Mouse (Mus musculus): Measurements from ENCODE around the gene Mctp2.

The Mctp2 gene

DNA sequence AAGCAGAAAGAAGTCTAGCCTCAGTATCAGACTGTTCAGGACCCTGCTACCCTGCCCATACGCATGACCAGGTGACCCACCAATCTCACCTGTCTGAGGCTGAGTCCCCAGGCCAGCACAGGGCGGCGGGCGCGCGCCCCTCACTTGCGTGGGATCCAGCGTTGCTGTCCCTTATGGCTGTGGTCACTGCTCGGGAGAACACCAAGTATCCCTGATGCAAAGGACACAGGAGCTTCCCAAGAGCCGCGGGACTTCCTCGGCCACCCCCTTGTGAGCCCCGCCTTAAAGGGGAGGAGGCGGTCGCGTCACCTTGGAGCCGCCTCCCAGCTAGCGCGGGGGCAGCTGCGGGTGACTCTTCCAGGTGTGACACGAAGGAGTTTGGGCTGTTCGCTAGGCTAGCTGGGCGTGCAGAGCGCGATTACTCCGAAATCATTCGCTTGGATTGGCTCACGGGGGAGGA, at the start of gene Mctp2:
Gene Mctp2 (minus strand): TSS at position 227 of the 460 bp plus-strand sequence.
- peak; percentile 9 to 13 for DNase-seq

DNA sequence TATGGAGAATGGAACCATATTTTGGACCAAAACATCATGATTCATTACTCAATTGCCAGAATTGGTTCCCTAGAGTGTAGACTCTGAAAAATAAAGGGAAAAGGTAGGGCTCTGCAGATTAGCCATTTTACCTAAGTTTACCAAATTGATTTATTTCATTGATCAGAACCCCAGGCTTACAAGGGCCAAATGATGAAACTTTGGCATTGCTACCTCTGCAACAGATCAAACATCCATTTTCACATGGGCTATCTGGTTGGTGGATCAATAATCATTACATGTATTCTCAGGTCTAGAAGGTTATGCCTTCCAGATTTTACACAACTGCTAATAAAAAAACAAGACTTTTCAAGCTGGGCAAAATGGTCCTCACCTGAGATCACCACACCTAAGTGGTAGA, 39.5 kb upstream of the Mctp2 start:
- no peak for DNase-seq

DNA sequence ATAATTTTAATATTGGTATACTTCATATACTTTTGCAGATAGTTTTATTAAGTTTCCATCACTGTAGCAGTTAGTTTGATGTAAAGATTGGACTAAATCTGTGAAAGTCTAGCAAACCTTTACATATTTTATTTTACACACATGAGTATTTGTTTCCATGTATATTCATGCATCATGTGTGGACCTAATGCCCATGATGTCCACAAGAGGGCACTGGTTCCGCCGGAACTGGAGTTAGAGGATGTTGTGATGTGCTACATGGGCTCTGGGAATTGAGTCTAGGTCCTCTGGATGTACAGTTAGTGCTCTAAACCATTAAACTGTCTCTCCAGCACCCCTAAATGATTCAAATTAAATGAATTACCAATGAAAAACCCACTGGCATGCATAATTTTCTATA, 37.3 kb upstream of the Mctp2 start:
- DNase-seq, result no peak

DNA sequence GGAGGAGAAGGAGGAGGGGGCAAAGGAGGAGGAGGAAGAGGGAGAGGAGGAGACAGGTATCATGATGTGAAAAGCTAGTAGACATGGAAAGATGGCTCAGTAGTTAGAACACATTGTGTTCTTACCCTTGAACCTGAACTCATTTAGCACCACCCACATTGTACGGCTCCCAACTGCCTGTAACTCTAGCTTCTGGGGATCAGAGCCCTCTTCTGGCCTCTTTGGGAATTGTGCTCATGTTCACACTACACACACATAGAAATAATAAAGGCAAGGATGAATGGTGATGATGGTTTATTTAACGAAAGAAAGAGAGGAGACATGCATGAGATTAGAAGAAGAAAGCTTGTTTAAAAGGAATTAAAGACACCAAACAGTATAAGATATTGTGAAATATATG, 36.4 kb upstream of the Mctp2 start:
- DNase-seq, result no peak

DNA sequence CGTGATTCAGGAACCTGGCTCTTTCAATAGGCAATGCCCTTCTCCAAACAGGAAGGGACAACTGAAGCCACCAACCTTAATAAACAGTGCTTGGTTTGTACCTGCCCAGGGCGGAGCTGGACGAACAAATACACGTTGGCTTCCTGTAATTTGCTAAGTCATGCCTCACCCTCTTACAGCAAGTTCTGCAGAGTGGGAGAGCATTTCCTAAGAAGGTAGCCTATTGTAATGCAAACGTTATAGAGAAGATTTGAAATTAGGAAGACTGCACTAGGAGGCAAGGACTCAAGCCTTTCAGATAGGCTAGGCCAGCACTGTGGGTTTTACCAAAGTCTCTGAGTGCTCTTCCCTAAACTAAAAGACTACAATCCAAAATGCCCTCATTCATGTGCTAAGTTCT, 19.6 kb upstream of the Mctp2 start:
- no peak for DNase-seq

DNA sequence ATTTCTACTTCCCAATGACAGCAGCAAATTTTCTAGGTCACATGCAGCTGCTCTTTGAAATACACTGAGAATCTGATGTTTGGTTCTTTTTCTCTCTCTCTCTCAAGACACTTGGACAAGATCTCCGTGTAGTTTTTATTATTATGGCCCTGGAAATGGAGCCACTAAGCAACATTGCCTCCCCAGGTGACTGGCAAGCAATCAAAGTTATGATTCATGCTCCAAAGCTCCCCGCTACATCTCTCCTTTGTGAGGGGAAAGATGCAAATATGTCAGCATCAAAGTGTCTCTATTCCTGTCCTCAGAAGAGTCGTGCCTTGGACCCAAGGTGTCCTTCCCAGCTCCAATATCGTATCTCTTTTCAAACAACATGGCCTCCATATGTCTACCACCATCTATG, 14.5 kb upstream of the Mctp2 start:
- DNase-seq, result peak; percentile 28 to 55

DNA sequence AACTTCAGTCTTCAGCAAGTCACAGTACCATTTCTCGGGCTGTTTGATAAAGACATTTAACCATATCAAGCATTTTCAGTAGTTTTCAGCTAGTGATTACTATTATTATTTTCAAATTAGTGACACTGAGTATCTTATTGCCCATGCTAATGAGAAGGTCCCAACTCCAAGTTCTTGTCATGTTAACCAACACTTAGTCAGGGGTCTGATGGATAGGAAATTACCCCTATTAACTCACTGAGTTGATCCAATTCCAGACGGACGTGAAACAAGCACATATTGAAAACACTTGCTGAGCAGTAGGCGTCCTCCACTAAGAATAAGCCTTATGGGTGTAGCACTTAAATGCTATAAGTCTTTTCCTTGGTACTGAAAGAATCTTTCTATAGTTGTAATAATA, 14.0 kb upstream of the Mctp2 start:
- DNase-seq, result no peak

DNA sequence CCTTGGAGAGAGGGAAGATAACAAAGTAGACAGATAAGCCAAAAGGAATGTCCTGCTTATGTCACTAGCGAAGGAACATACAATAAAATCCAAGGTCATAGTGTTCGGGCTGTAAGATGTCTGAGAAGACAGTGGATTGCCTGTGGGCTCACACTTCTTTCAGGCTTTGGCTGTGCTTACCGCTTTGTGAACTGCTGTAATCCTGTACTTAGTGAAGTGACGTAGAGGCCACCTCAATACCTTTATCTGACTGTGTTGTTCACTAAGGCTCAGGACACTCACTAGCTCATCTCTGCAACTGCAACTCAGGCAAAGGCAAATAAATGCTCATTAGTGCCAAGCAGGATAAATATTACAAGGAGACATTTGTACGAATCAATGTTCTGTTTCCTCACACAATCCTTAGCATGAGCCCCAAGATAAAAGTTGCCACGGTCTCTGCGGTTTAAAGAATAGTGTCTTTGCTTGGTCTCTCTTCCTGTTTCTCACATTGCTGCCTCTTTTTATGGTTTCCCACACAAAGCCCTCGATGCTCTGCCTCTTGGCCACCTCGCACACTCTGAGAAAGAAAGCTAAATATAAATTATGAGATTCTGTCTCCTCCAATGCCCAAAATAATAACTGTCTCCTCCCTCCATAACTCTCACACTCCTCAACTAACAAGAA, 8.1 kb upstream of the Mctp2 start:
- DNase-seq, result no peak

DNA sequence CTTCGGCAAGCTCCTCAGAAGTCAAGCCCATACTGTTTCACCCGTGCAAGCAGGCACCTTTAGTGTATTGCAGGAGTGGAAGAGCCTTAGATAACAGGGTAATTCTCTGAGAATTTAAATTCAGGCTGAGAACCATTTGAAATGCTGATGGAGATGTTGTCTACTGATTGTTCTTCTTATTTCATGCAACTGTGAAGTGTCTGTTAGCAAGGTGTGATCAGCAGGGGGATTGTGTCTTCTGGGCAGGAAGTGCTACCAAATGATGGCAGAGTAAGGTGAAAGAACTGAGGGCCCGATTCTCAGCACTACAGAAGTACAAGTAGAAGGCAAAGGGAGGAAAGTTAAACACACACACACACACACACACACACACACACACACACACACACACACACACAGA, 7.5 kb upstream of the Mctp2 start:
- DNase-seq, result no peak

DNA sequence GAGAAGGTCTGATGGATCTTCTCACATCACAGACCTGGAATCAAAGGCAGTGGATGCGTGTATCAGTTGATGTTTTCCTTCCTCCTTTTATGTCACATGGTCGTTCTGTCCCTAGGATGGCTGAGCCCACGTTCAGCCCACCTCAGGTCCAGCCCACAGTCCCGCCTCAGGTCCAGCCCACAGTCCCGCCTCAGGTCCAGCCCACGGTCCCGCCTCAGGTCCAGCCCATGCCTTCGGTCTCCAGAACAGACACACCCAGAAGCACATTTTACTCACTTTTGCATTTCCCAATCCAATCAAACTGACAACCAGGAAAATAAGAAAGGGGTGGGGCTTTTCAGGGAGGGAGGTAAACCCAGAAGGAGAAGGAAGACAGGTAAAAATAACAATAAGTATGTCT, 5.2 kb upstream of the Mctp2 start:
- no peak for DNase-seq

DNA sequence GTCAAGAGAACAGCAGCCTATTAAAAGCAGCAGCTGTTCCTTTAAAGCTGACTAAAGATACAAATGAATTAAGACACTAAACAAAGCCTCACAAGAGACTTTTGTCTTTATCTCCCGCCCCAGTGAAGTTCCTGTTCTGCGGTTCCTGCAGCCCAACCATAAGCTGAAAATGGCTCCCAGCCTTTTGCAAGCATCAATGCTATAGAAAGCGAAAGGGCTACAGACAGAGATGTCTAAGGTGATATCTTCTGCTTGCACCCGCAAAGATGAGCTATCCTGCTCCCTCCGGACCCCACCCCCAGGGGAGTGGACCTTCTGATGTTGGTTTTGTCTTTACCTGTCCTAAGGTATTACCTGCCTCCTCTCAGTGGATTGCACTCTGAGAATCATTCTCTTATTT, 1.7 kb upstream of the Mctp2 start:
- DNase-seq, result no peak

DNA sequence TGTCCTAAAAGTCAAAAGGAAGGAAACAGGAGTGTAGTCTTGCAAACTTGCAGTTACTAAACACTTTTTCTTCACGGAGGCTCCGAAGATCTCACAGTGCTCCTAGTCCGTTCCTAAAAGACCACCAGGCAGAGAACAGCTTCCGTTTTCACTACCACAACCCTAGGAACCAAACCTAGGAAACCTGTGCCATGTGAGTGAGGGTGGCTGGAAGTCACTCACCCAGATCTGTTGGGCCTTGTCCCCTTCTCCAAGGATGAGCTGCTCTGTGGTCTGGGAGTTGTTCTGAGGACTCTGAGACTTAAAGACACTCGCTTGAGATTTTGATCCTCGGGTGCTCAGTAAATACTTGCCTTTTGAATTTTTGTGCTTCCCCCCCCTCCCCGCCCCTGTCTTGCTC, 439 bp upstream of the Mctp2 start:
- DNase-seq, result no peak

DNA sequence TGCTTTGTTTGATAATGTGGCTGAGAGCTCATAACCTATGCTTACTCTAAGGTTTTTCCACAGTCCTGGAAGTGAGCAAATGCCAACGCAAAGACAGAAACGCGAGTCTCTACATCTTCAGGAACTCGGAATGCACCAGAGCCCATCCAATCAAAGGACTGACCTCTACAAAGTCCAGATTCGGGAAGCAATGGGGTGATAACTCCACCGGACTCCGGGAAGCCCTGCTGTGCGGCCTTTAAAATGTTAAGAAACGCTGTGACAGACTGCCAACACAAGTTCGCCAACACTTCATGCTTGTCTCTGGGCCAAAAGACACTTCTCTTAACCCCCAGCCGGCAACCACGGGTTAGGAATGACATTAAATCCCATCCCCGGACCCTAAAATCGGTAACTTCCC, 437 bp downstream of the Mctp2 start:
- DNase-seq, result peak; percentile 5 to 9

DNA sequence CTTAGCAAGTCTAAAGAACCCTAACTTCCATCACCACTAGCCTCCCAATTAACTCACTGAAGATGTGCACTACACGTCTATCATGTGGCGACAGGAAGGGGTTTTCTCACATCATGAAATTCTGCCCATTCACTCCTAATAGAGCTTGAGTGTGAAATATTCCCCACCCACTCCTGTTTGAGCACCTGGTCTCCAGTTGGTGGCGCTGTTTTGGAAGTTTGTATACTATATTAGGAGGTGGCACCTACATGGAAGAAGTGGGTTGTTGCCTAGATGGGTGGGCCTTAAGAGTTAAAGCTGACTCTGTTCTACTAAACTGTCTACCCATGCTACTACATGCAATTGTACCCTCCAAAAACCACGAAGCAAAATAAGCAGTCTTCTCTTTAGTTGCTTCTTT, 4.7 kb downstream of the Mctp2 start:
- DNase-seq, result no peak

DNA sequence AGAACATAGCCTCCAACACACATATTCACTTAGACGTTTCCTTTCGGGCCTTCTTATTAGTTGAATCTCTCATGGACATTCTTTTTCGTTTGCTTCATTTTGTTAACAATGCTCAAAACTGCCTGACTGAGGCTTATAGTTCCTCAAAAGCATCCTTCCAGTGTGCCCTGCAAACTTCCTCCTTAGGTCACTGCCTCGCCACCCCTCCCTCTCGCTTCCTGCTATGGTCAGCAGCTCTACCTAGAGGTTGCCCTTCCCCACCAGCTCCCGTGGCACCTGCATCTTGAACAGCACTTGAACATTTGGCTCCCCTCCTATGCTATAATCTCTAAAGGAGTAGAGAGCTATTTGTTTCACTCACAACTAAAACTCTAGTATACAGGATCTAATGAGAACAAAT, 6.7 kb downstream of the Mctp2 start:
- no peak for DNase-seq

DNA sequence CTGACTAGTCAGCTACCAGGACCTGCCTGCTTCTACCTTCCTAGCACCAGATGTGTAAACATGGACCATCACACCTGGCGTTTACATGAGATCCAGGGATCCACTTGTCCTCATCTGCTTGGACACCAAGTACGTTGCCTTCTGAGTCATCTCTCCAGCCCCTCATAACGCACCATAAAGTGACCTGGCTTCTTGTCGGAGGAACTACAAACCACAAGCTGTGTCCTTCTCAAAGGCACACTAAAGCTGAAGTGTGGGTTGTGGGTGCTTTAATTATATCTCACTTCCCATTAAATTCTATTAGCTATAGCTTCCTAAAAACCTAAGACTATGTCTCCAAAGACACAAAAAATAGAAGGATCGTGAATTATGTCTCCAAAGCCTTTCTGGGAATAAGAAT, 9.4 kb downstream of the Mctp2 start:
- no peak for DNase-seq

DNA sequence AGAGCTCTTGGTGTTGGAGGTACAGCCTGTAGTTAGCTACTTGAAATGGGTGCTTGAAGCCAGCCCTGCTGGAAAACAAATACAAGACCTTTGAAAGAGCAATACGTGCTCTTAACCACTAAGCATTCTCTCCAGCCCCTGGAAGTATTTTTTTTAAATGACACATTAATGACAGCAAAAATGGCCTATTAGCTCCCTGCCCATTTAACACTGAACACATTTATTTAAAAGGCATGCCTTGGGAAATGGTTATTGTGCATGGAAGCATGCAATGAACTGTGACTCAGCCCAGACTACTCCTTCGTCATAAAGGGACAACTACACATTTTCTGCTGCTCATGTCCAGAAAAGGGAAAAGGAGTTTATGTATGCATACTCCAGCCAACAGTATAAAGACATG, 10.2 kb downstream of the Mctp2 start:
- no peak for DNase-seq

DNA sequence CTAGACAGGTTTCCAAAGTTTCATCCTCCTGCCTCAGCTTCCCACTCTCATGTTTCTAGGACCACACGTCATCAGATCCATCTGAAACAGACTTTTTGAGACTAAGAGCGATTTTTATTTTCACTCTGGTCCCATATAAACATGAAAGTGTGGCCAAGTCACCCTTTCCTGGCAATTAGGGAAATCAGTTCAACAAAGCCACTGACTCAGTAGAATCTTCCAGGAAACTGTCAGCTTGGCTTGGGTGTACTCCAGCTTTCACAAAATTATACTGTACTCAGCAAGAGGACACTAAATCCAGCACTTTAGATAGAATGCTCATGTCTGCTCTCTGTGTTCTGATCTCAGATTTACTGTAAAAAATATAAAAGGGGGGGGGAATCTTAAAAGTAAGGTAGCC, 11.5 kb downstream of the Mctp2 start:
- no peak for DNase-seq

DNA sequence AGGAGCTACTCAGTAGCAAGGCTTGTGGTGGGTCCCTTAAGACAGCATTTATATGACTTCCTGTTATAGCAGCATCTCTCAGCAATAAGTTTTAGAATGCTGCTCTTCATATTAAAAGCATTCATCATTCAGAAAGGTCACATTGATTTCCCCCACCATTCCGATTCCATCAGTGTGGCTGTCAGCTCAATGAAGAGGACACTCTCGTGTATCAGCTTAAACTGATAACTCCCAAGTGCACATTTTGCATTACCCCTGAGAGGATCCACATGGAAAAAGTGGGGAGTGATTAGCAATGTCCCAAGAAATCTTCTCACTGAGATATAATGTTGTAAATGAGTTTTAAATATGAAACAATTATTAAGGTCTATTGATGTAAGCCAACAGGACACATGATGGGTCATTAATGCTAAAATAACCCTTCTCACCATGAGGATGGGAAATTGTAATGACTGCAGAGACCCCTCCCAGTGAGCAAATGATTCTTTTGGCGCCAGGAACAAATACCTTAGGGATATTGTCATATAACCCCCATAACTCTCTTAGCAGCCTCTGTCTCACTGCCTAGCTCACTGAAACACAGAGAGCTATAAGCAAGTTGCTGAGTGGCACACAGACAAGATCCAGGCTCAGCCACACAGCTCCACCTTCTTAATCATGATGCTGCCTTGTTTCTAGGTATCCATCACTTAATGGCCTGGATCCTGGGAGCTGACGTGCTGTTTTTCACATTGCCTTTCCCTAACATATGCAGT, 12.4 kb downstream of the Mctp2 start:
- DNase-seq, result no peak

DNA sequence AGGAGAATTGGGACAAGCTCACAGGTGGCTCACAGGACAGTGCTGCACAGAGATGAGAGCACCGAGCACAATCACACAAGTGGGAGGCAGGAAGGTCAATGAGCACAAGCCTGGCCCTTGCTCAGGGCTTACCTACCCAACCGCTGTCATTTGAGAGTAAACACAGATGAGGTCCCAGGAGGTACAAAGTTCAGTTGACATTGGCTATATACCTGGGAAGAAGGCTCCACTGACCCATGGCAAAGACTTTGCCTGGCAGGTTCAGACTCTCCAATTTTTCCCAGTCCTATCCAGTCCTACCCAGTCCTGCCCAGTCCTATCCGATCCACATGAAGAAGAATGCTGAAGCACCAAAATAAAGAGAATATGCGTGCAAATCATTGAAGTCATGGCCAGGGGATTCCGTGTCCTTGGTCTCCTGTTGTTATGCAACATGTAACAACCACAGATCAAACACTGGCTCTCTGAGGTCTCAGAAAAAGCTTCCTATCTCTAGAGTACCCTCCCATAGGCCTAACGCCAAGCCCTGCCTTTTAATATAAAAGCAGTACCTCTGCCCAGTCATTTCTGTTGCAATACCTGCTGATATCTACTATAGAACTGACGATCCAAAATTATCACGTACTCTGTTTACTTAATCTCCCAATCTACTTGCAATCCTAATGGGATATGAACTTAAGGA, 14.0 kb downstream of the Mctp2 start:
- DNase-seq, result no peak

DNA sequence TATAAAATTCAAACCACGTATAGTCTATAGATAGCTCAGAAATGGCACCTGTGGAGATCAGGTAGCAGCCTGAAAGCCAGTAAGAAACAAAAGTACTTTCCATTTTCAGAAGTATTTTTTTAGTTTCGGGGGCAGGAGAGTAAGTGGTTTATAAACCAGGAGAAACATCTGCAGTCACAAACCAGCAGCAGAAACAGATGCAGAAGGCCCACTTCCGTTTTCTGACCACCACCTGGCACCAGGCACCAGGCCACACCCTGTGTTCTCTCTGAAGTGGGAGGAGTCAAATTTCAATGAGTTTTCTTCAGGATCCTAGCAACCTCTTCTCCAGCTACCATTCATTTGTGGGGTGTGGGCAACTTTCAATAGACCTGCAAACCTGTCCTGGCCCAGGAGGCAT, 25.7 kb downstream of the Mctp2 start:
- no peak for DNase-seq

DNA sequence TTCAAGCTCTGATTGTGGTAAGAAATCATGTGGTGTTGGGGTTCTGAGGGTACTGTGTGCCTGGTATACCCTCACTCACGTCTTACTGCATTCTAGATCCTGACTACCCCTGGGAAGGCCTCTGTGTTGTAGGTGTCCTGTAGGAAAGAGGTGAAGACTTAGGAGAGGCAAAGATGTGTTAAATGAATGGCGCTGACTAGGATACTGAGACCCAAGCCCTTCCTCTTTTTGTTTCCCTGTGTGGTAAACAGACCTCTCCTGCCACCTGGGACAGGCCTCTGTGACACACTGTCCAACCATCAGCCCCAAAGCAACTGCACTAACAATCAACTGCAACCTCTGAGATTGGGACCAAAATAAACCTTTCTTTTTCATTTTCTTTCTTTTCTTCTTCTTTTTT, 28.0 kb downstream of the Mctp2 start:
- no peak for DNase-seq

DNA sequence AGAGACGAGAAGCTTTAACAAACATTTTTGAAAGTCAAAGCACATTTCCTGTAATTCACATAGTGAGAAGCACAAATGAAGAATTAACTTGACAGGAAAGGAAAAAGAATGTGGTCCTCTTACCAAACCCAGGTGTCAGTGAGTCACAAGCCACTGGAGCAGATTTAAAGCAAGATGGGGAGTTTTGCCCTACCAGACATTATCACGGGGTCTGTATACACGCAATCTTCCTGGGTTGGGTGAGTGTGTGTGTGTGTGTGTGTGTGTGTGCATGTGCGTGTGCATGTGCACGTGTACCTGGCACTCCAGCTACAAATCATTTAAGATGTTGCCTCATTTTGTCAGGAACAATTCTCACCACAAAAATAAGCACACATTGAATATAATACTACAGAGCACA, 30.9 kb downstream of the Mctp2 start:
- DNase-seq, result no peak

DNA sequence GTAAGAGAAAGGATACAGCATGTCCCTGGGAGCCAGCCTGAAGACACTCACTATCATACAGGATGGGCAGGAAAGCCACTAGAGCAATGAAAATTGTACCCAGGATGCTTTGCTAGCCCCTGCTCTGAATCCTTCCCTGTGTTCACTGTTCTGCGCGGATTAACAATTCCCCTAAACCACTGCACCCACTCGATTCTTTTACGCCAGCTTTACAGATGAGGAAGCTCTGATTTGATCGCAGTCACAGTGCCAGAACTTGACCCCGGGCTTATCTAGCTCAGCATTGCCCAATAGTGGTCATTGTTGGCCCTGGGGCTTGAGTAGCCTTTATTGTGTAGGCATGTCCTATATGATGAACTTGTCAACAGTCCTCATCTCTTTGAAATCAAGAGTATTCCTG, 34.9 kb downstream of the Mctp2 start:
- DNase-seq, result no peak
